Mouse (Mus musculus): Measurements from ENCODE around the gene Hcrtr1. TPM values are rescaled to one million over a fixed set of nuclear protein-coding genes. Genes with fewer than 3 reads are reported as not detected.

The Hcrtr1 gene
- polyA plus RNA-seq (2014; fragmentation: Nextera tagmentation; extraction: Ambion mirVana): 1.6 TPM in 2 replicates

- H3K4me1 ChIP-seq (ENCODE audit: control insufficient read depth, insufficient read depth, low read length): peaks cover 18% of the 10 kb centered on the region
- peak within 1 kb of the TSS; percentile 41 for H3K4me3 ChIP-seq (replicated peaks; ENCODE audit: low read depth, low read length)
- ATAC-seq (ENCODE audit: low FRiP score, low TSS enrichment) (peak; percentile 46; the same call in 1 of the 2 replicates), DNase-seq (no peak)
- no peaks in the 10 kb centered on the region for H3K36me3 ChIP-seq (ENCODE audit: control insufficient read depth, insufficient read depth, low read length)
- H3K9ac ChIP-seq (replicated peaks; ENCODE audit: low read length): peak within 1 kb of the TSS; percentile 47
- no peaks in the 10 kb centered on the region for H3K9me3 ChIP-seq (ENCODE audit: control insufficient read depth, low read length)
- H3K27me3 ChIP-seq (ENCODE audit: control insufficient read depth, insufficient read depth, low read length): peaks cover 26% of the 10 kb centered on the region
- H3K4me2 ChIP-seq (ENCODE audit: low read length): peak within 1 kb of the TSS; percentile 88
- no peak within 1 kb of the TSS for H3K27ac ChIP-seq (replicated peaks; ENCODE audit: low read depth, low read length)
- WGBS: under 1% methylated on average over 15 of the region's 15 CpGs
Observed at GRCm38 (mm10) chr4:130139214-130139492, at the start of gene Hcrtr1. Gene Hcrtr1 (minus strand): TSS chr4:130139359.

- peak overlapping the region; percentile 36 for H3K4me2 ChIP-seq (ENCODE audit: low read length)
- peak; percentile 93 for DNase-seq
- 0 out of 2 replicates have a peak, but pooled peaks cover 3% of the 10 kb centered on the region for H3K4me1 ChIP-seq (ENCODE audit: control insufficient read depth, insufficient read depth, low read length)
- peak; percentile 43; the same call in 1 of the 2 replicates for ATAC-seq (ENCODE audit: low FRiP score, low TSS enrichment)
- no peaks in the 10 kb centered on the region for H3K27me3 ChIP-seq (ENCODE audit: control insufficient read depth, insufficient read depth, low read length)
- no peak overlapping the region for H3K27ac ChIP-seq (replicated peaks; ENCODE audit: low read depth, low read length)
- H3K9ac ChIP-seq (replicated peaks; ENCODE audit: low read length): no peak overlapping the region
- no peaks in the 10 kb centered on the region for H3K9me3 ChIP-seq (ENCODE audit: control insufficient read depth, low read length)
- 0 out of 2 replicates have a peak overlapping the region, but pooled peaks have one; percentile 17 for H3K4me3 ChIP-seq (replicated peaks; ENCODE audit: low read depth, low read length)
- H3K36me3 ChIP-seq (ENCODE audit: control insufficient read depth, insufficient read depth, low read length): no peaks in the 10 kb centered on the region
- WGBS: 4% methylated on average over 13 of the region's 13 CpGs
Observed at GRCm38 (mm10) chr4:130188806-130189297, 49.7 kb upstream of the Hcrtr1 start.

- H3K36me3 ChIP-seq (ENCODE audit: control insufficient read depth, insufficient read depth, low read length): no peaks in the 10 kb centered on the region
- 77% methylated on average over 12 of the region's 12 CpGs for WGBS
- H3K27ac ChIP-seq (replicated peaks; ENCODE audit: low read depth, low read length): no peak overlapping the region
- DNase-seq: no peak
- no peak overlapping the region for H3K9ac ChIP-seq (replicated peaks; ENCODE audit: low read length)
- ATAC-seq (ENCODE audit: low FRiP score, low TSS enrichment): no peak
- no peaks in the 10 kb centered on the region for H3K9me3 ChIP-seq (ENCODE audit: control insufficient read depth, low read length)
- no peaks in the 10 kb centered on the region for H3K27me3 ChIP-seq (ENCODE audit: control insufficient read depth, insufficient read depth, low read length)
- H3K4me1 ChIP-seq (ENCODE audit: control insufficient read depth, insufficient read depth, low read length): 0 out of 2 replicates have a peak, but pooled peaks cover 3% of the 10 kb centered on the region
- no peak overlapping the region for H3K4me2 ChIP-seq (ENCODE audit: low read length)
- H3K4me3 ChIP-seq (replicated peaks; ENCODE audit: low read depth, low read length): no peak overlapping the region
Observed at GRCm38 (mm10) chr4:130186891-130187290, 47.7 kb upstream of the Hcrtr1 start.

GRCm38 (mm10) chr4:130186450-130186849 is 47.3 kb upstream of the Hcrtr1 start:
- no peaks in the 10 kb centered on the region for H3K27me3 ChIP-seq (ENCODE audit: control insufficient read depth, insufficient read depth, low read length)
- H3K27ac ChIP-seq (replicated peaks; ENCODE audit: low read depth, low read length): no peak overlapping the region
- no peaks in the 10 kb centered on the region for H3K9me3 ChIP-seq (ENCODE audit: control insufficient read depth, low read length)
- ATAC-seq (ENCODE audit: low FRiP score, low TSS enrichment) (no peak), DNase-seq (no peak)
- WGBS: 69% methylated on average over 9 of the region's 9 CpGs
- no peak overlapping the region for H3K4me2 ChIP-seq (ENCODE audit: low read length)
- H3K4me3 ChIP-seq (replicated peaks; ENCODE audit: low read depth, low read length): no peak overlapping the region
- 0 out of 2 replicates have a peak, but pooled peaks cover 3% of the 10 kb centered on the region for H3K4me1 ChIP-seq (ENCODE audit: control insufficient read depth, insufficient read depth, low read length)
- no peaks in the 10 kb centered on the region for H3K36me3 ChIP-seq (ENCODE audit: control insufficient read depth, insufficient read depth, low read length)
- H3K9ac ChIP-seq (replicated peaks; ENCODE audit: low read length): no peak overlapping the region

- Histone ChIP-seq H3K9me3 (ENCODE audit: control insufficient read depth, low read length) (no peaks in the 10 kb centered on the region), H3K4me2 (ENCODE audit: low read length) (no peak overlapping the region), H3K4me3 (replicated peaks; ENCODE audit: low read depth, low read length) (no peak overlapping the region), H3K27me3 (ENCODE audit: control insufficient read depth, insufficient read depth, low read length) (no peaks in the 10 kb centered on the region), H3K36me3 (ENCODE audit: control insufficient read depth, insufficient read depth, low read length) (no peaks in the 10 kb centered on the region), H3K9ac (replicated peaks; ENCODE audit: low read length) (no peak overlapping the region), H3K4me1 (ENCODE audit: control insufficient read depth, insufficient read depth, low read length) (0 out of 2 replicates have a peak, but pooled peaks cover 3% of the 10 kb centered on the region), H3K27ac (replicated peaks; ENCODE audit: low read depth, low read length) (no peak overlapping the region)
- ATAC-seq (ENCODE audit: low FRiP score, low TSS enrichment): no peak
- WGBS: 91% methylated on average over 5 of the region's 5 CpGs
- DNase-seq: no peak
Observed at GRCm38 (mm10) chr4:130183879-130184278, 44.7 kb upstream of the Hcrtr1 start.

GRCm38 (mm10) chr4:130183023-130183422 is 43.9 kb upstream of the Hcrtr1 start:
- no peak overlapping the region for H3K27ac ChIP-seq (replicated peaks; ENCODE audit: low read depth, low read length)
- ATAC-seq (ENCODE audit: low FRiP score, low TSS enrichment) (no peak), DNase-seq (no peak)
- no peaks in the 10 kb centered on the region for H3K9me3 ChIP-seq (ENCODE audit: control insufficient read depth, low read length)
- no peak overlapping the region for H3K4me2 ChIP-seq (ENCODE audit: low read length)
- H3K27me3 ChIP-seq (ENCODE audit: control insufficient read depth, insufficient read depth, low read length): no peaks in the 10 kb centered on the region
- H3K4me3 ChIP-seq (replicated peaks; ENCODE audit: low read depth, low read length): no peak overlapping the region
- H3K4me1 ChIP-seq (ENCODE audit: control insufficient read depth, insufficient read depth, low read length): no peaks in the 10 kb centered on the region
- WGBS: 64% methylated on average over 13 of the region's 13 CpGs
- H3K36me3 ChIP-seq (ENCODE audit: control insufficient read depth, insufficient read depth, low read length): no peaks in the 10 kb centered on the region
- H3K9ac ChIP-seq (replicated peaks; ENCODE audit: low read length): no peak overlapping the region

- H3K36me3 ChIP-seq (ENCODE audit: control insufficient read depth, insufficient read depth, low read length): no peaks in the 10 kb centered on the region
- WGBS: 79% methylated on average over 4 of the region's 4 CpGs
- ATAC-seq (ENCODE audit: low FRiP score, low TSS enrichment): no peak
- H3K27ac ChIP-seq (replicated peaks; ENCODE audit: low read depth, low read length): no peak overlapping the region
- no peaks in the 10 kb centered on the region for H3K4me1 ChIP-seq (ENCODE audit: control insufficient read depth, insufficient read depth, low read length)
- H3K4me2 ChIP-seq (ENCODE audit: low read length): no peak overlapping the region
- no peaks in the 10 kb centered on the region for H3K9me3 ChIP-seq (ENCODE audit: control insufficient read depth, low read length)
- no peak for DNase-seq
- no peak overlapping the region for H3K9ac ChIP-seq (replicated peaks; ENCODE audit: low read length)
- no peaks in the 10 kb centered on the region for H3K27me3 ChIP-seq (ENCODE audit: control insufficient read depth, insufficient read depth, low read length)
- H3K4me3 ChIP-seq (replicated peaks; ENCODE audit: low read depth, low read length): no peak overlapping the region
Observed at GRCm38 (mm10) chr4:130181886-130182285, 42.7 kb upstream of the Hcrtr1 start.

- Histone ChIP-seq H3K4me2 (ENCODE audit: low read length) (no peak overlapping the region), H3K4me3 (replicated peaks; ENCODE audit: low read depth, low read length) (no peak overlapping the region), H3K4me1 (ENCODE audit: control insufficient read depth, insufficient read depth, low read length) (no peaks in the 10 kb centered on the region), H3K9me3 (ENCODE audit: control insufficient read depth, low read length) (no peaks in the 10 kb centered on the region), H3K27me3 (ENCODE audit: control insufficient read depth, insufficient read depth, low read length) (no peaks in the 10 kb centered on the region), H3K27ac (replicated peaks; ENCODE audit: low read depth, low read length) (no peak overlapping the region), H3K9ac (replicated peaks; ENCODE audit: low read length) (no peak overlapping the region), H3K36me3 (ENCODE audit: control insufficient read depth, insufficient read depth, low read length) (no peaks in the 10 kb centered on the region)
- 74% methylated on average over 7 of the region's 7 CpGs for WGBS
- ATAC-seq (ENCODE audit: low FRiP score, low TSS enrichment) (no peak), DNase-seq (no peak)
Observed at GRCm38 (mm10) chr4:130180909-130181602, 41.9 kb upstream of the Hcrtr1 start.

GRCm38 (mm10) chr4:130179876-130180275 is 40.7 kb upstream of the Hcrtr1 start:
- no peak overlapping the region for H3K27ac ChIP-seq (replicated peaks; ENCODE audit: low read depth, low read length)
- no peak overlapping the region for H3K9ac ChIP-seq (replicated peaks; ENCODE audit: low read length)
- ATAC-seq (ENCODE audit: low FRiP score, low TSS enrichment) (no peak), DNase-seq (no peak)
- H3K27me3 ChIP-seq (ENCODE audit: control insufficient read depth, insufficient read depth, low read length): peaks cover under 1% of the 10 kb centered on the region; the same call in 1 of the 2 replicates
- WGBS: 84% methylated on average over 3 of the region's 3 CpGs
- no peaks in the 10 kb centered on the region for H3K9me3 ChIP-seq (ENCODE audit: control insufficient read depth, low read length)
- H3K36me3 ChIP-seq (ENCODE audit: control insufficient read depth, insufficient read depth, low read length): no peaks in the 10 kb centered on the region
- 0 out of 2 replicates have a peak, but pooled peaks cover 4% of the 10 kb centered on the region for H3K4me1 ChIP-seq (ENCODE audit: control insufficient read depth, insufficient read depth, low read length)
- H3K4me3 ChIP-seq (replicated peaks; ENCODE audit: low read depth, low read length): no peak overlapping the region
- H3K4me2 ChIP-seq (ENCODE audit: low read length): no peak overlapping the region

Data from midbrain, embryonic 14.5 days (tissue).